Mouse (Mus musculus) liver, embryonic 13.5 days (tissue): ENCODE results near the gene Lima1. TPM values are rescaled to one million over a fixed set of nuclear protein-coding genes. Genes with fewer than 3 reads are reported as not detected.

Experiments used
- ATAC-seq: fragments of 200-750 bp; cut with Nextera tagmentation; 2 replicates; pipeline ENCODE4 v1.8.0; 2017; ENCODE audit warnings: low read depth, mild to moderate bottlenecking, moderate number of reproducible peaks, moderate library complexity
- DNase-seq: peaks from one replicate; pipeline ENCODE4 v3.0.0; 2022
- H3K27ac ChIP-seq: fragments of 300-500 bp; sonication (generic); 2 replicates; pipeline ENCODE4 v1.5.1; 2015; ENCODE audit warnings: moderate library complexity, mild to moderate bottlenecking, inconsistent platforms
- H3K27me3 ChIP-seq: fragments of 300-500 bp; sonication (generic); 2 replicates; pipeline ENCODE4 v1.6.1; 2015; ENCODE audit warnings: mild to moderate bottlenecking, inconsistent platforms
- H3K36me3 ChIP-seq: fragments of 300-500 bp; sonication (generic); 2 replicates; pipeline ENCODE4 v1.6.1; 2015; ENCODE audit warnings: mild to moderate bottlenecking, inconsistent platforms
- H3K4me1 ChIP-seq: fragments of 300-500 bp; sonication (generic); replicated peaks from 2 replicates; pipeline ENCODE4 v1.6.1; 2015; ENCODE audit warnings: inconsistent platforms
- H3K4me2 ChIP-seq: fragments of 300-500 bp; sonication (generic); 2 replicates; pipeline ENCODE4 v1.6.1; 2015; ENCODE audit warnings: inconsistent platforms, mild to moderate bottlenecking, moderate library complexity
- H3K4me3 ChIP-seq: fragments of 300-500 bp; sonication (generic); replicated peaks from 2 replicates; pipeline ENCODE4 v1.5.1; 2015; ENCODE audit warnings: mild to moderate bottlenecking, inconsistent platforms
- H3K9ac ChIP-seq: fragments of 300-500 bp; sonication (generic); 2 replicates; pipeline ENCODE4 v1.6.1; 2015; ENCODE audit warnings: mild to moderate bottlenecking, inconsistent platforms
- H3K9me3 ChIP-seq: fragments of 300-500 bp; sonication (generic); replicated peaks from 2 replicates; pipeline ENCODE4 v1.6.1; 2016; ENCODE audit warnings: inconsistent platforms
- WGBS: fragments of 180-500 bp; shearing (Covaris S2); methylation state at CpG from one replicate; pipeline ENCODE4 v1.1.7; 2015; ENCODE audit not compliant: insufficient replicate concordance; 5-methylcytosine and 5-hydroxymethylcytosine counted together
- polyA plus RNA-seq: library from polyadenylated mRNA; unstranded; fragments of >200 nt; fragmentation: Nextera tagmentation; extraction: Ambion mirVana; gene quantifications from 2 replicates; pipeline ENCODE4 v1.2.1, GENCODE M21; 2015

The Lima1 gene
- polyA plus RNA-seq, 1 experiment from 2014 or later: 7.8 TPM

DNA sequence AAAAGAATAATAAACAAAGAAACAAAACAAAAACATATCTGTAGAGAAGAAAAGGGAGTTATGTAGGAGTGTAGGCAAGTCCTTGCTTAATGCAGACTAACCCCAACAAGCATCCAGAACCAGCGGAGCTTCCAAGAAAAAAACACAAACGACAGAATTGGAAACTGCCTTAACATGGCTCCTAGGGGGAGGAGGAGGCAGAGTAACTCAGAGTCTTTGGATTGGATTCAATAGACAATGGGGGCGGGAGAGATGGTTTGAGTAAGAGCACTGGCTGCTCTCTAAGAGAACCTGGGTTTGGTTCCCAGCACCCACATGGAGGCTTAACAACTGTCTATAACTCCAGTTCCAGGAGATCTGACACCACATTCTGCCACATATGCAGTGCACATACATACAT lies 143.6 kb downstream of the Lima1 start:
- Histone ChIP-seq H3K4me2 (no peak overlapping the region), H3K27me3 (no peaks in the 10 kb centered on the region), H3K36me3 (peaks cover 42% of the 10 kb centered on the region), H3K27ac (no peak overlapping the region), H3K9me3 (peaks cover 6% of the 10 kb centered on the region; the same call in 1 of the 2 replicates), H3K4me3 (no peak overlapping the region), H3K9ac (no peak overlapping the region), H3K4me1 (peaks cover 7% of the 10 kb centered on the region)
- ATAC-seq (no peak), DNase-seq (no peak)
- 70% methylated on average over 3 of the region's 3 CpGs for WGBS

DNA sequence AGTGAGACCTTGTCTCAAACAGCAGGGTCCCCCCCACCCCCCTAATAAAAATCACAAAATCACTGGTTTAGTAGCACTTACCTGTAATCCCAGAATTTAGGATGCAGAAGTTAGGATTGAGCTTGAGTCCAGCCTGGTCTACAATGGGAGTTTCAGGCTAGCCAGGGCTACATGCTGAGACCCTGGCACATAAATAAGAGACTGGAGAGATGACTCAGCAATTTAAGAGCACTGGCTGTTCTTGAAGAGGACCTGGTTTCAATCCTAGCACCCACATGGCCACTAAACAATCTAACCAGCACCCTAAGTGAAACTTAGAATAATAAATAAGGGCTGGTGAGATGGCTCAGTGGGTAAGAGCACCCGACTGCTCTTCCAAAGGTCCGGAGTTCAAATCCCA lies 144.1 kb downstream of the Lima1 start:
- H3K9ac ChIP-seq: no peak overlapping the region
- H3K4me2 ChIP-seq: no peak overlapping the region
- no peaks in the 10 kb centered on the region for H3K27me3 ChIP-seq
- H3K27ac ChIP-seq: no peak overlapping the region
- peaks cover 6% of the 10 kb centered on the region; the same call in 1 of the 2 replicates for H3K9me3 ChIP-seq
- ATAC-seq (no peak), DNase-seq (no peak)
- peaks cover 12% of the 10 kb centered on the region for H3K4me1 ChIP-seq
- H3K4me3 ChIP-seq: no peak overlapping the region
- peaks cover 37% of the 10 kb centered on the region for H3K36me3 ChIP-seq
- WGBS: 87% methylated on average over 2 of the region's 2 CpGs

DNA sequence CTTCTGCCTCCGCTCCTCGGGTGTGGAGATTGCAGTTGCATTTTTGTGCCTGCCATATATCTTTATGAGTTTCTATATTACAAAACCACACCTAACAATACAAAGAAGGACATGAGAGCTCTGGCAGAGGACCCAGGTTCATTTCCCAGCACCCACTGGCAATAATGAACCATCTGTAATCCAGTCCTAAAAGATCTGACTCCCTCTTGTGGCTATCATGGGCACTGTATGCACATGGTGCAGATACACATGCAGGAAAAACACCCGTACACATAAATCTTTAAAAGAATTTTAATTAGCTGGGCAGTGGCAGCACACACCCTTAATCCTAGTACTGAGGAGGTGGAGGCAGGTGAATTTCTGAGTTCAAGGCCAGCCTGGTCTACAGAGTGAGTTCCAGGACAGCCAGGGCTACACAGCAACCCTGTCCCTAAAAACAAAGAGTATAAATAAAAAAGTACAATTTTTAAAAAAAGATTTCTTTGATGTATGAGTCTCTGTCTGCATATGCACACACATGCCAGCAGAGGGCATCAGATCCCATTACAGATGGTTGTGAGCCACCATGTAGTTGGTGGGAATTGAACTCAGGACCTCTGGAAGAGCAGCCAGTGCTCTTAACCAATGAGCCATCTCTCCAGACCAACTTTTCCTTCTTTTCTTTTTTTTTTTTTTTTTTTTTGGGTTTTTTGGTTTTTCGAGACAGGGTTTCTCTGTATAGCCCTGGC lies 146.0 kb downstream of the Lima1 start:
- no peak overlapping the region for H3K27ac ChIP-seq
- DNase-seq: no peak
- no peak for ATAC-seq
- 81% methylated on average over 4 of the region's 4 CpGs for WGBS
- H3K9ac ChIP-seq: no peak overlapping the region
- peaks cover 29% of the 10 kb centered on the region for H3K36me3 ChIP-seq
- no peak overlapping the region for H3K4me3 ChIP-seq
- H3K4me1 ChIP-seq: peaks cover 25% of the 10 kb centered on the region
- H3K27me3 ChIP-seq: no peaks in the 10 kb centered on the region
- H3K9me3 ChIP-seq: peaks cover 6% of the 10 kb centered on the region; the same call in 1 of the 2 replicates
- H3K4me2 ChIP-seq: no peak overlapping the region

Other genes with a start within 250 kb of the Lima1 start
- gene Racgap1, start 223.8 kb downstream of the Lima1 start, polyA plus RNA-seq: 69.2 and 80.8 TPM in 2 replicates
- 0.53 and 0.57 TPM in 2 replicates for gene Asic1, start 205.1 kb downstream of the Lima1 start, polyA plus RNA-seq
- 7.1 TPM in 2 replicates for gene Smarcd1, start 173.3 kb downstream of the Lima1 start, polyA plus RNA-seq
- gene Gm17349, start 170.0 kb downstream of the Lima1 start, polyA plus RNA-seq: not detected in 2 replicates
- gene Gpd1, start 157.9 kb downstream of the Lima1 start, polyA plus RNA-seq: 11.5 and 13.9 TPM in 2 replicates
- 71.6 and 80.5 TPM in 2 replicates for gene Cox14, start 149.8 kb downstream of the Lima1 start, polyA plus RNA-seq
- 11.2 and 11.7 TPM in 2 replicates for gene Cers5, start 102.6 kb downstream of the Lima1 start, polyA plus RNA-seq
- not detected in 2 replicates for gene Fam186a, start 91.6 kb upstream of the Lima1 start, polyA plus RNA-seq
- gene Larp4, start 94.6 kb upstream of the Lima1 start, polyA plus RNA-seq: 20.0 and 26.6 TPM in 2 replicates
- 2.1 and 2.2 TPM in 2 replicates for gene Dip2b, start 163.2 kb upstream of the Lima1 start, polyA plus RNA-seq